Mouse (Mus musculus): Measurements from ENCODE around the gene 9130008F23Rik.

The 9130008F23Rik gene

DNA sequence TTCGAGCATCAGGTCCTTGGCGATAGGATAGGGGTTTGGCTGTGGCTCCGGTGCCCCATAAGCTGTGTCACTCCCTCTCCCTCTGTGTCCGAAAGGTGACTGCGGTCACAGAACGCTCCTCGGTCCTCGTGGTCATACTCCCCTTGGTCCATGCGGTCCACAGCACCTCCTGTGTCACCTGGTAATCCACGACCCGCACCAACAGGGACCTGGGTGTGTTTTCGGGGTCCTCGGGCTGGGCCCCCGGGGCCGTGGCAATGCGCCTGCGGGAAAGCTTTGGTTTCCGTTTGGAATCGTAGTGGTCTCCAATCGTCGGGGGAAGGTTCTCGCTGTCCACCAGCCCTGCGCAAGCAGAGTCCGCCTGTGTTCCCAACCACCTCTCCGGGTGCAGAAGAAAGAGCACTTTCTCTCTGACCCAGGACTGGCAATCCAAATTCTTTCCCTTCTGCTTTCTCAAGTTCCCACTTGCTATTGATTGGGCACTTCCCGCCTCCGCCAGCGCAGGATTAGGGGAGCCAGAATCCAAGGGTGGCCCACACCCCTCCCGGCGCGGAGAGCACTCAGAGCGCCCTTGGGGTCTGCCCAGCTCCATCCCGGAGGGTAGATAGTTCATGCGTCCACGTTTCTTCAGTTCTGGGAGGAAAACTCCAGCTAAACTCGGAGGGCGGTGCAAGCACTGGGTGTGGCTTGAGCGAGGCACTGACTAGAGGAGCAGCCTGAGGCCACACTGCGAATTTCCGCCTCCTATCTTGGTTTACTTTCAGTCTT, at the start of gene 9130008F23Rik:
TSS of gene 9130008F23Rik (minus strand) at position 636 of the 768 bp plus-strand sequence.
- DNase-seq: peak; percentile 42

DNA sequence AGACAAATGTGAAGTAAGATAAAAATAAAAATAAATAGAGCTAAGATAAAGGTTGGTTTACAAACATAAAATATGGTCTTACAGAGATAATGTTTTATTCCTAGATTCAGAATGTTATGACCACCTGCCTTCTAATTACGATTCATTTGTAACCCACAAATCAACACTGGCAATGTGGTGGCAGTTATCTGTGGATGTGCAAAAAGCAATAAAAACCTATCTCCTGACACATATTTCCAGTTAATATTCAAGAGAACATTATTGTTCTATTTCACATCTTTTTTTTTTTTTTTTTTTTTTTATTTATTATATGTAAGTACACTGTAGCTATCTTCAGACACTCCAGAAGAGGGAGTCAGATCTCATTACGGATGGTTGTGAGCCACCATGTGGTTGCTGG, 35.1 kb upstream of the 9130008F23Rik start:
- no peak for DNase-seq

DNA sequence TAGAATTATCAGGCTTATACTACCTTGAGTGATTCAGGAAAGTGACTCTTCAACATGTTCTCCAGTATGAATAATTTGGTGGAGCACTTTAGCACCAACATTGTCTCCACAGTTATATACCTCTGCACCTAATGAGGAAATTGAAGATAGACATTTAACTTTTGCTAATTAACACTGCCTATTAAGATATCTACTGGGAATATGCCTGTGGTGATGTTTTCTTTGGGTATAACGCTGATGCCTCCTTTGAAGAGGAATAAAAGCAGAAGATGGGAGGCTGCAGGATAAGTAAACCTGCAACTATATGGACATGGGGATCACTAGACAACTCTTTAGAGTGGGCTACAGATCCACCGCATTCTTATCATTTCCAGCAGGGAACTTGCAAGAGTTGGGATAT, 33.9 kb upstream of the 9130008F23Rik start, which contains the start of gene Glyatl3:
TSS of gene Glyatl3 (minus strand) at position 101 of the 400 bp plus-strand sequence.
- no peak for DNase-seq

DNA sequence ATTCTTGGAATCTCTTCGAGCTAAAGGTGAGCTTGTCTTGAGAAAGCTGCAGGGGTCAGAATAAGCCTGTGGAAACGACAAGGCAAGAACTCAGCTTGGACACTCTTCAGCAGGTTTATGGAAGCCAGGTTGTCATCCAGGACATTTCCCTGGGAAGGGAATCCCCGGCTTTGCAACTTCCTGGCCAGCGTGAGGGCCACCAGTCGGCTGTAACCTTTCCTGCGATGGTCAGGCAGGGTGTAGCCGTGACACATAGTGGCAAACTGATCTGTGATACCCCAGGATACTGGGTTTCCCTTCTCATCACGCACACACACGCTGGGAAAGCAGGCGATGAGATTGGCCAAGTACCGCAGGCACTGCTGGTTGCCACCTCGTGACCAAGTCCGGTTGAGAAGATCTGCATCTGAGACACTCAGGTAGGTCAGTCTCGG, 24.4 kb upstream of the 9130008F23Rik start:
- no peak for DNase-seq

GRCm38 (mm10) chr17:40904056-40904597, 23.8 kb upstream of the 9130008F23Rik start:
- no peak for DNase-seq

GRCm38 (mm10) chr17:40903345-40903744, 23.0 kb upstream of the 9130008F23Rik start:
- no peak for DNase-seq

DNA sequence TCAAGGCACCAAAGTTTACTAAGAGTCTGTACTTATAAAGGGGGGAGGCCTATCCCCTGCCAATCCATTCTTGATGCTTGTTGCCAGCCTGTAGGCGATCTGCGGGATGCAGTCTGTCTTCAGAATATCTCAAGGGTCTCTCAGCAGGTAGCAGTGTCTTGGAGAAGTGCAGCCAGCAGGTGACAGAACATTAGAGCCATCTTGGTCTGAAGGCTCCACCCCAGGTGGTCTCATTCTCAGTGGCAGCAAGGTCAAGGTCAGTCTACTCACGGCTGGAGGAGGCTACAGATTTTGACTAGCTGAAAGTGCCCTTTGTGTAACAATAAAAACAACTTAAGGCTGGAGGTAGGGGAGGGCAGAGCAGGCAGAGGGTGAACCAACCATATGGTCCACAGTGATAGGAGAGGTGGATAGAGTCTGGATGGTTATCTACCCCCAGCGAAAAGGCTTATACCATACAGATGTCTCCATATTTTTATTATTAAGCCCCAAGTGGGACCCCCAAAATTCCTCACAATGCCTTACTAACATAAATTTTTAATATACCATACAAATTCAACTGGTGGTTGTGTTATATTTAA, 19.5 kb upstream of the 9130008F23Rik start:
- DNase-seq: no peak

DNA sequence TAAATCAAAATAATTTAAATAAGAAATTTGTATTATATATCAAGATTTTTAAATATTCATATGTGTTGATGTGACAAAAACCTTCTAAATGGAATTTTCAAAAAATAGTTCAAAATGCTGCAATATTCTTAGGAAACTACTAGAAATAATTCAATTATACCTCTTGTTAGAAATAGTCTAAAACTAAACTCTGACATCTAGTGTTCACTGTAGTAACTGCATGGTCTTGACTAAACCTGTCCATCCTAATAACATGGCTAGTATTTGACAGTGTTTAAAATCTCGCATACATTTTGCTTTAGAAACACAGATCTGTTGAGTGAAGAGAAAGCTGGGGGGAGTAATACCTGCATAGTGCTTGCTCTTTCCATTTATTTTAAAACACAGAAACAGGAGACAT, 16.5 kb upstream of the 9130008F23Rik start:
- DNase-seq: no peak

- DNase-seq: no peak
Observed at GRCm38 (mm10) chr17:40887849-40888536, 7.6 kb upstream of the 9130008F23Rik start.

GRCm38 (mm10) chr17:40885155-40885554, 4.8 kb upstream of the 9130008F23Rik start:
- DNase-seq: no peak

DNA sequence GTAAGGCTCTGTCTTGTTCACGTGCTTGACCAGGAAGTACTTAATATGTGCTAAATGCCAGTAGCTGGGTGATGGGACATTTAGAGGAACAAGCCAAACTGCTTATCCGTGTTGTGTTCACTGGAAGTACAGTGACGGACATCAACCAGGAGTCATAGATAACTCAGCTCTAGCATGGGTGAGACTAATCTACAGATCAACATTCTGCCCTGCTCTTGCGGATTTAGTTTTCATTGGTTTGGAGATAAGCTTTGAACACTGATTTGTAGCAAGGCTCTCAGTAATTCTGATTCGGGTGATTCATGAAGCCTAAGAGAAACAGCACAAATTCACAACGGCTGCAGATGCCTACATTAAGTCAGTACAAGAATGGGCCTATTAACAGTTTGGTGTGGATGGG, 1.8 kb upstream of the 9130008F23Rik start:
- DNase-seq: no peak

- no peak for DNase-seq
Observed at GRCm38 (mm10) chr17:40879528-40879923, 833 bp downstream of the 9130008F23Rik start.

DNA sequence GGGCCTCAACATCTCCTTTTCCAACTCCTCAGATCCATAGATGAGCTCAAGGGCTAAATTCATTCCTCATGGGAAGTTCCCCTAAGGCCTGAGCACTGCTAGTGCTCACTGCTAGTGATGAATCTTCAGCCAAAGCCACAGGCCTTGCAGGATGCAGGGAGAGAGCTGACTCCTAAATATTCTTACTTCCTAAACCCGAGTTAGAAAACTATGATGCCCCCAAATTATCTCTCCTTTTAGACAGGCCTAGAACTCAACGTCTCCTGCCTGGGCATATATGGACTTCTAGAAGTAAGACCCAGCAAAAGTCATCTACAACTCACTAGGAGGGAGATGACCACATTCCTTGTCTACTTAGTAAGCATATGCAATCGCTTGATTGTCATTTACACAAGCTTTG, 2.6 kb downstream of the 9130008F23Rik start:
- no peak for DNase-seq

DNA sequence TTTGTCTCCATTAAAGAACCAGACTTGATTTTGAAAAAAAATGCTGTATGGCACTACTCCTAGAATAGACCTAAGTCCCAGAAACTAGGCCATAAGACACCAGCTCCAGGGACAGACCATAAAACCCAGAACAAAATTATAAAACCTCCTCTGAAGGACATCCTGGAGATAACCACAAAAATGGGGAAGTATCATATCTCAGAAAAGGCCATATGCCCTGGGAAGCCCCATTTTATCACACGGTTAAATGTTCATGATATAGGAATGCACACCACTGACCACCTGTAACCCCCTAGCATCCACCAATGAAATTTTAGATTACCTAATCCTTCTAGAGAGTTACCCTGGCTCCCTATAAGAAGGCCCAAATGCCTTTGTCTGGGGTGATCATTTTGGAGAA, 4.8 kb downstream of the 9130008F23Rik start:
- no peak for DNase-seq

GRCm38 (mm10) chr17:40874701-40875100, 5.7 kb downstream of the 9130008F23Rik start:
- DNase-seq: no peak

DNA sequence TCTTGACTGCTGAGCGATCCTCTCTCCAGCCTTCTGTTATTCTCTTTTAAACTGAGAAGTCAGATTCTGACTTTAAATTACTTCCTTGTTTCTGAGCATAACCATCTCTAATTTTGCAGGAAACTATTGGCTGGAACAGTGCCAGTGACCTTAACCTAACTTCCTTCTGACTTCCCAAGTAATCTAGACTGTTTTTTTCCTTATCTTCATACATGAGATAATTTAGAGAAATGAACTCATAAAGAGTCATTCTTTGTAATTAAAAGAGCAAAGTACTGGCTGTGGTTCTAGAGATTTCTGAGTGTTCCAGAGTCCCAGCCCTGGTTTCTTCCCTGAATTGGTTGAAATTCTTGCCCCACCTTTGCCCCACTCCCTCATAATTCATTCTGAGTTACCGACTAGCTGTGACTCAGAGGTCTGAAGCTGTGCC, 6.8 kb downstream of the 9130008F23Rik start:
- DNase-seq: peak; percentile 28

DNA sequence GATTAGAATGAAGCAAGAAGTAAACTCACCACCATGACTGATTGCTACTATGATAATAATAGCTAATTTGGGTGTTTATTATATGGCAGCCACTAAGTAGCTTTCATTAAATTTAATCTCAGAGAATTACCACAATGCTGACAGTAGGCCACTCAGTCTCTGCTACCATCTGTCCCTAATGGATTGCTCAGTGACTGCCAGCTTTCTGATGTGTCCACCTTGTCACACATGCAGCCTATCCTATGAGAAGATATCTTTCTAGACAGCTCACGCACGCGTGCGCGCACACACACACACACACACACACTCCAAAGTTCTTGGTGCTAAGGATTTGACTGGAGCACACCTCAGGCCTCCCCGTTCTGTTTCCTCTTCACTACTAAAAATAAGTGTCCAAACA, 7.7 kb downstream of the 9130008F23Rik start:
- no peak for DNase-seq

- no peak for DNase-seq
Observed at GRCm38 (mm10) chr17:40868952-40869747, 11.2 kb downstream of the 9130008F23Rik start.

DNA sequence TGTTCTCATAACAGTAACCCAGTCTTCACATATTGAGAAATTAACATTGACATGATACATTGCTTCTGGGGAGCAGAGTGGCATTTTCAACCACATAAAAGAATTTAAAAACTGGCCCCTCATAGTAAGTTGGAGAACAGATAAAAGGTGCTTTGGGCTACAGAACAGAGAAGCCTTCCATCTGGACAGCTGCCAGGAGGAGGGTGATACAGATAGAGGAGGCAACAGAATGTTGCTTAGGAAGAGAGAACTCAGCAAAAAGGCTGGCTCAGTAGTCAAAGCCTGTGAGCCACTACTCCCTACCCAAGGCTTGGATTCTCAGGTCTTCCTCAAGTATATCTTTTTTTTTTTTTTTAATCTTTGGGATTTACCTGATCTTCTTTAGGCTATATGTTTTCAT, 25.3 kb downstream of the 9130008F23Rik start:
- no peak for DNase-seq

- DNase-seq: peak; percentile 6
Observed at GRCm38 (mm10) chr17:40837308-40837707, 43.1 kb downstream of the 9130008F23Rik start.

- no peak for DNase-seq
Observed at GRCm38 (mm10) chr17:40831870-40832269, 48.5 kb downstream of the 9130008F23Rik start.
